25 mouse cellular contexts compared by ENCODE assay signal in the genomic region with DNA sequence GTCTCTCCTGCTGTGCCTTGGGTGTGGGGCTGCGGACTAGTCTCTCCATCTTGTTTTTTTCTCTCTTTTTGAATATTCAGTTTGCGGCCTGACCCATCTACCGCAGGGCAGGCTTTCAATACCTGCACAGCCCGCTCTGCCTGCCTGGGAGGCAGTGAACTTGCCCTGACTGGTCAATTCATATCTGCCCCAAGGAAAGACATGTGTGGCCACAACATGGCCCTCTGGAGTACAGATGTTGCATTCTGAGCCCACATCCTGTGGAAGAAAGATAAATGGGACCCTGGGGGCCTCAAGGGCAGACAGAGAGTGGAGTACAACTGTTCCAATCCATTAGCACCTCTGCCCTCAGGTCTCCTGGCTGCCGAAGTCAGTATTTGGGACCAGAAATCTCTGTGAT. TPM values are rescaled to one million over a fixed set of nuclear protein-coding genes. Genes with fewer than 3 reads are reported as not detected.
DNase-seq lines count a peak whose midpoint lies in the region; ATAC-seq lines count a peak whose summit lies in the region.
"Had no signal": no experiment of that assay in that cellular context is flagged by ENCODE, and none has a peak within 500 bp of the region (broad histone marks: within the 10 kb centered on the region; RNA-seq: fewer than 3 reads in every experiment).

Gene Prss34 (plus strand): TSS at position 301 of the 400 bp plus-strand sequence.

- 82% methylated on average over 5 of the region's 5 CpGs for WGBS in hindbrain, embryonic 13.5 days

- no peak within 1 kb of the TSS for H3K4me2 ChIP-seq in hindbrain, embryonic 13.5 days
- H3K4me2 ChIP-seq: forebrain, embryonic 15.5 days; heart, embryonic 13.5 days; hindbrain, embryonic 12.5 days had no signal

- H3K27me3 ChIP-seq in hindbrain, embryonic 13.5 days: no peaks in the 10 kb centered on the region
- H3K27me3 ChIP-seq: forebrain, embryonic 15.5 days; hindbrain, embryonic 12.5 days had no signal

- no peaks in the 10 kb centered on the region for H3K4me1 ChIP-seq in hindbrain, embryonic 13.5 days (replicated peaks)
- H3K4me1 ChIP-seq: forebrain, embryonic 15.5 days; heart, embryonic 13.5 days; hindbrain, embryonic 12.5 days had no signal

- no peak for DNase-seq in gastrocnemius, postnatal 4 days (ENCODE audit: low spot score in 2 of 2)
- DNase-seq in gastrocnemius, postnatal 10 days: no peak
- no peak for DNase-seq in right cerebral cortex, adult 2 months (ENCODE audit: low spot score in 2 of 2)
- no peak for DNase-seq in spleen, postnatal 14 days (ENCODE audit: low spot score in 2 of 2)
- DNase-seq: adrenal gland, adult 2 months; adrenal gland, postnatal 25 days; B cell, adult 2 months; cerebellum, adult 2 months; cerebellum, postnatal 10 days; gastrocnemius, postnatal 14 days; heart, postnatal 36 days had no signal

- no peak for ATAC-seq in erythroblast, adult 5-6 weeks (replicated peaks; ENCODE audit: low FRiP score, poor library complexity, severe bottlenecking)
- ATAC-seq in megakaryocyte, adult 5-6 weeks (ENCODE audit: poor library complexity, severe bottlenecking): no peak
- no peak for ATAC-seq in hindbrain, embryonic 13.5 days (ENCODE audit: low FRiP score)
- ATAC-seq: activated CD4-positive, CD25-positive, alpha-beta regulatory T cell, adult 4 months; CD4-positive, CD25-positive, alpha-beta regulatory T cell, adult 4 months; forebrain, embryonic 15.5 days; hindbrain, postnatal 0 days had no signal

- no peaks in the 10 kb centered on the region for H3K36me3 ChIP-seq in hindbrain, embryonic 13.5 days
- H3K36me3 ChIP-seq: embryonic facial prominence, embryonic 10.5 days; forebrain, embryonic 15.5 days; heart, embryonic 13.5 days; hindbrain, embryonic 12.5 days had no signal

- no peaks in the 10 kb centered on the region for H3K9me3 ChIP-seq in hindbrain, embryonic 13.5 days
- H3K9me3 ChIP-seq: embryonic facial prominence, embryonic 10.5 days; forebrain, embryonic 15.5 days; heart, embryonic 13.5 days; hindbrain, embryonic 12.5 days had no signal

- H3K4me3 ChIP-seq in hindbrain, embryonic 13.5 days: no peak within 1 kb of the TSS
- H3K4me3 ChIP-seq: embryonic facial prominence, embryonic 10.5 days; erythroblast, embryonic 14.5 days; forebrain, embryonic 15.5 days; heart, embryonic 13.5 days; hindbrain, embryonic 12.5 days had no signal

- H3K9ac ChIP-seq in hindbrain, embryonic 13.5 days: no peak within 1 kb of the TSS
- H3K9ac ChIP-seq: forebrain, embryonic 15.5 days; heart, embryonic 13.5 days; hindbrain, embryonic 12.5 days had no signal

- H3K27ac ChIP-seq in hindbrain, embryonic 13.5 days: no peak within 1 kb of the TSS
- H3K27ac ChIP-seq: embryonic facial prominence, embryonic 10.5 days; forebrain, embryonic 15.5 days; heart, embryonic 13.5 days; hindbrain, embryonic 12.5 days; hindbrain, postnatal 0 days had no signal

RNA-seq across cellular contexts. Expression of gene Prss34, which starts in this region (rescaled TPM):
- total RNA-seq in gastrocnemius, postnatal 4 days (2021): 10 to 100 TPM; 18.4 to 21.5 TPM
- 1 to 10 TPM; 5.0 to 5.2 TPM for total RNA-seq in gastrocnemius, postnatal 10 days (2021)
- 153 and 185 TPM in 2 replicates for total RNA-seq in erythroblast, adult 5-6 weeks (2015; ENCODE audit: low replicate concordance)
- 68.4 and 78.9 TPM in 2 replicates for total RNA-seq in erythroblast, adult 5-6 weeks (2017; ENCODE audit: low replicate concordance)
- 432 and 451 TPM in 2 replicates for total RNA-seq in megakaryocyte, adult 5-6 weeks (2015)
- 249 and 277 TPM in 2 replicates for total RNA-seq in megakaryocyte, adult 5-6 weeks (2017)
- polyA plus RNA-seq in hindbrain, embryonic 13.5 days (2015; fragmentation: Nextera tagmentation; extraction: Ambion mirVana): not detected in 2 replicates
- total RNA-seq: hindbrain, postnatal 0 days; MEL had no signal
- polyA plus RNA-seq: activated CD4-positive, CD25-positive, alpha-beta regulatory T cell, adult 4 months; adrenal gland, adult 2 months; CD4-positive, CD25-positive, alpha-beta regulatory T cell, adult 4 months; cerebellum, adult 2 months; embryonic facial prominence, embryonic 10.5 days; forebrain, embryonic 11.5 days; hindbrain, embryonic 12.5 days; hindbrain, postnatal 0 days; intestine, embryonic 14.5 days had no signal
